Mouse (Mus musculus): Measurements from ENCODE around the gene Olfr1043. TPM values are rescaled to one million over a fixed set of nuclear protein-coding genes. Genes with fewer than 3 reads are reported as not detected.
"Not testable (repeated sequence)": the region's sequence is repeated elsewhere in the genome, so short reads cannot be mapped to it uniquely, and the experiment has no call there.

Olfr1043 gene
- not detected in 2 replicates for polyA plus RNA-seq (2014; fragmentation: Nextera tagmentation; extraction: Ambion mirVana)

- Histone ChIP-seq H3K9ac (no peak within 1 kb of the TSS), H3K36me3 (ENCODE audit: insufficient read depth) (no peaks in the 10 kb centered on the region), H3K4me3 (ENCODE audit: low read depth, low read length) (no peak within 1 kb of the TSS), H3K4me1 (ENCODE audit: insufficient read depth) (no peaks in the 10 kb centered on the region), H3K4me2 (no peak within 1 kb of the TSS), H3K27ac (ENCODE audit: low read depth) (no peak within 1 kb of the TSS), H3K27me3 (ENCODE audit: insufficient read depth, low read length) (no peaks in the 10 kb centered on the region), H3K9me3 (ENCODE audit: low read depth, low read length) (no peaks in the 10 kb centered on the region)
- DNase-seq (no peak), ATAC-seq (ENCODE audit: insufficient read depth) (no peak)
- WGBS = 83% methylated on average over 2 of the region's 2 CpGs
- no peak for TF ChIP-seq CTCF (IDR thresholded peaks at IDR 0.05; ENCODE audit: low read depth)
Measured at GRCm38 (mm10) chr2:86167422-86167821, at the start of gene Olfr1043. Olfr1043 (minus strand) TSS chr2:86167522.

- no peaks in the 10 kb centered on the region for H3K9me3 ChIP-seq (ENCODE audit: low read depth, low read length)
- no peaks in the 10 kb centered on the region for H3K36me3 ChIP-seq (ENCODE audit: insufficient read depth)
- H3K9ac ChIP-seq = no peak within 1 kb of the TSS
- TF ChIP-seq CTCF (IDR thresholded peaks at IDR 0.05; ENCODE audit: low read depth) = no peak
- H3K27ac ChIP-seq (ENCODE audit: low read depth) = no peak within 1 kb of the TSS
- DNase-seq (no peak), ATAC-seq (ENCODE audit: insufficient read depth) (no peak)
- H3K4me3 ChIP-seq (ENCODE audit: low read depth, low read length) = no peak within 1 kb of the TSS
- no peak within 1 kb of the TSS for H3K4me2 ChIP-seq
- no peaks in the 10 kb centered on the region for H3K4me1 ChIP-seq (ENCODE audit: insufficient read depth)
- no peaks in the 10 kb centered on the region for H3K27me3 ChIP-seq (ENCODE audit: insufficient read depth, low read length)
Measured at GRCm38 (mm10) chr2:86202909-86203308, 35.6 kb upstream of the Olfr1043 start, which contains the start of gene Olfr1045. Olfr1045 (minus strand) TSS chr2:86203009.

GRCm38 (mm10) chr2:86195863-86196262, 28.5 kb upstream of the Olfr1043 start:
- Histone ChIP-seq H3K27me3 (ENCODE audit: insufficient read depth, low read length) (no peaks in the 10 kb centered on the region), H3K36me3 (ENCODE audit: insufficient read depth) (no peaks in the 10 kb centered on the region), H3K27ac (ENCODE audit: low read depth) (no peak overlapping the region), H3K4me3 (ENCODE audit: low read depth, low read length) (no peak overlapping the region), H3K9ac (no peak overlapping the region), H3K9me3 (ENCODE audit: low read depth, low read length) (no peaks in the 10 kb centered on the region), H3K4me2 (no peak overlapping the region), H3K4me1 (ENCODE audit: insufficient read depth) (no peaks in the 10 kb centered on the region)
- DNase-seq (no peak), ATAC-seq (ENCODE audit: insufficient read depth) (no peak)
- WGBS = 32% methylated on average over 1 of the region's 1 CpGs
- TF ChIP-seq CTCF (IDR thresholded peaks at IDR 0.05; ENCODE audit: low read depth) = no peak

- Histone ChIP-seq H3K4me1 (ENCODE audit: insufficient read depth) (no peaks in the 10 kb centered on the region), H3K9ac (no peak within 1 kb of the TSS), H3K36me3 (ENCODE audit: insufficient read depth) (no peaks in the 10 kb centered on the region), H3K9me3 (ENCODE audit: low read depth, low read length) (no peaks in the 10 kb centered on the region), H3K4me2 (no peak within 1 kb of the TSS), H3K27ac (ENCODE audit: low read depth) (no peak within 1 kb of the TSS), H3K4me3 (ENCODE audit: low read depth, low read length) (no peak within 1 kb of the TSS), H3K27me3 (ENCODE audit: insufficient read depth, low read length) (no peaks in the 10 kb centered on the region)
- no peak for TF ChIP-seq CTCF (IDR thresholded peaks at IDR 0.05; ENCODE audit: low read depth)
- DNase-seq (no peak), ATAC-seq (ENCODE audit: insufficient read depth) (no peak)
Measured at GRCm38 (mm10) chr2:86185583-86185982, 18.3 kb upstream of the Olfr1043 start, which contains the start of gene Olfr52. Olfr52 (minus strand) TSS chr2:86185683.

- Histone ChIP-seq H3K9ac (no peak overlapping the region), H3K36me3 (ENCODE audit: insufficient read depth) (no peaks in the 10 kb centered on the region), H3K4me3 (ENCODE audit: low read depth, low read length) (no peak overlapping the region), H3K9me3 (ENCODE audit: low read depth, low read length) (no peaks in the 10 kb centered on the region), H3K27ac (ENCODE audit: low read depth) (no peak overlapping the region), H3K27me3 (ENCODE audit: insufficient read depth, low read length) (no peaks in the 10 kb centered on the region), H3K4me1 (ENCODE audit: insufficient read depth) (no peaks in the 10 kb centered on the region), H3K4me2 (no peak overlapping the region)
- TF ChIP-seq CTCF (IDR thresholded peaks at IDR 0.05; ENCODE audit: low read depth) = no peak
- ATAC-seq (ENCODE audit: insufficient read depth) = no peak
- 80% methylated on average over 3 of the region's 3 CpGs for WGBS
- no peak for DNase-seq
Measured at GRCm38 (mm10) chr2:86179950-86180349, 12.6 kb upstream of the Olfr1043 start.

- no peaks in the 10 kb centered on the region for H3K9me3 ChIP-seq (ENCODE audit: low read depth, low read length)
- ATAC-seq (ENCODE audit: insufficient read depth) (no peak), DNase-seq (no peak)
- no peaks in the 10 kb centered on the region for H3K27me3 ChIP-seq (ENCODE audit: insufficient read depth, low read length)
- no peaks in the 10 kb centered on the region for H3K36me3 ChIP-seq (ENCODE audit: insufficient read depth)
- H3K4me3 ChIP-seq (ENCODE audit: low read depth, low read length) = no peak within 1 kb of the TSS
- H3K4me1 ChIP-seq (ENCODE audit: insufficient read depth) = no peaks in the 10 kb centered on the region
- no peak within 1 kb of the TSS for H3K27ac ChIP-seq (ENCODE audit: low read depth)
- TF ChIP-seq CTCF (IDR thresholded peaks at IDR 0.05; ENCODE audit: low read depth) = no peak
- no peak within 1 kb of the TSS for H3K9ac ChIP-seq
- no peak within 1 kb of the TSS for H3K4me2 ChIP-seq
Measured at GRCm38 (mm10) chr2:86177720-86178119, 10.4 kb upstream of the Olfr1043 start, which contains the start of gene Olfr1044. Olfr1044 (minus strand) TSS chr2:86177820.

- ATAC-seq (ENCODE audit: insufficient read depth); H3K27ac ChIP-seq (ENCODE audit: low read depth); H3K27me3 ChIP-seq (ENCODE audit: insufficient read depth, low read length); DNase-seq; H3K4me1 ChIP-seq (ENCODE audit: insufficient read depth); H3K36me3 ChIP-seq (ENCODE audit: insufficient read depth); H3K4me3 ChIP-seq (ENCODE audit: low read depth, low read length); H3K9me3 ChIP-seq (ENCODE audit: low read depth, low read length); H3K9ac ChIP-seq; H3K4me2 ChIP-seq: not testable (repeated sequence)
- WGBS = 77% methylated on average over 7 of the region's 7 CpGs
Measured at GRCm38 (mm10) chr2:86175422-86175821, 8.1 kb upstream of the Olfr1043 start.

- Histone ChIP-seq H3K36me3 (ENCODE audit: insufficient read depth) (no peaks in the 10 kb centered on the region), H3K27me3 (ENCODE audit: insufficient read depth, low read length) (no peaks in the 10 kb centered on the region), H3K4me1 (ENCODE audit: insufficient read depth) (no peaks in the 10 kb centered on the region), H3K9me3 (ENCODE audit: low read depth, low read length) (no peaks in the 10 kb centered on the region), H3K4me3 (ENCODE audit: low read depth, low read length) (no peak within 1 kb of the TSS), H3K4me2 (no peak within 1 kb of the TSS), H3K9ac (no peak within 1 kb of the TSS), H3K27ac (ENCODE audit: low read depth) (no peak within 1 kb of the TSS)
- WGBS = 78% methylated on average over 2 of the region's 2 CpGs
- TF ChIP-seq CTCF (IDR thresholded peaks at IDR 0.05; ENCODE audit: low read depth) = no peak
- no peak for DNase-seq
- no peak for ATAC-seq (ENCODE audit: insufficient read depth)
Measured at GRCm38 (mm10) chr2:86161738-86162137, 5.6 kb downstream of the Olfr1043 start, which contains the start of gene Olfr1042. Olfr1042 (minus strand) TSS chr2:86161838.
